Comparison of ENCODE assay signal across 8 mouse cellular contexts in the genomic region with DNA sequence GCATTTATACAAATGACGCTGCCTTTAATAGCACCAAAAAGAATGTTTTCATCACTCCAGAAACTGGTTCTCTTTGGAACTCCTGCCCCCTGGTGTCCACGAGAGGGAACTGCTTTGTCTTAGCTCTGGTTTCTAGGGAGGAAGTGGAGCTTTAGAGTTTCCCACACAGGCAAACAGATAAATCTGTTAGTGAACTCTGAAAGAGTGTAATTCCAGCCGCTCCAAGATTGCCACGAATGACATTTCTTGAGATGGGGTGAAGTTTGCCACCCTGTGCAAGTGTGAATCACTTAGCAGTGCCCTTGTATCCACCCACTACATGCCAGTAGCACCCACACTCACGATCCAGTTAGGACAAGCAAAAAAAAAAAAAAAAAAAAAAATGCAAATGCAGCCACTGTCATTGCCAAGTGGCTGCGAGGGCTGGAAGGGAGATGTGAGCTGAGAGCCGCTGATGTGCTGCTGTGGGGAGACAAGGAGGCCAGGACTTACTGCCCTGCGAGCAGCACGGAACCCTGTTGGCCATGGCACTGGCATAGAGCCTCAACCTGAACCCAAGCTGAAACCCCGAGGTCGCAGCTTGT. TPM values are rescaled to one million over a fixed set of nuclear protein-coding genes. Genes with fewer than 3 reads are reported as not detected.
A peak's percentile ranks its signal among the peaks of the same experiment; 100 is the strongest.
DNase-seq lines count a peak whose midpoint lies in the region; ATAC-seq lines count a peak whose summit lies in the region.

No protein-coding gene starts in this region.

- peak; percentile 80 for DNase-seq in MN1 (ENCODE audit: low spot score)
- DNase-seq in brain, adult 2 months (ENCODE audit: low read depth, low spot score): peak; percentile 82
- DNase-seq in heart, postnatal 36 days: peak; percentile 76 to 77
- DNase-seq in layer of hippocampus, adult 8-10 months (ENCODE audit: low spot score in 2 of 2): peak; percentile 34 to 75
- DNase-seq in lung, postnatal 25 days (ENCODE audit: low spot score): peak; percentile 66
- DNase-seq in right cerebral cortex, postnatal 10 days (ENCODE audit: low spot score in 2 of 2): peak; percentile 80 to 84
- DNase-seq in yolk sac, embryonic 10.5 days (ENCODE audit: low spot score): peak; percentile 40

- intact Hi-C loops in heart, postnatal 36 days (cut with DNase I): loop anchor here (1.0 to 5.0 kb wide), 4 partner anchors 49 to 185 kb away; no protein-coding TSS in a partner anchor

- peak; percentile 72 for ATAC-seq in erythroid progenitor cell, adult 5-6 weeks (replicated peaks; ENCODE audit: low FRiP score, poor library complexity, severe bottlenecking)

RNA-seq across cellular contexts. Expression of gene 4930402F06Rik, which starts 0.7 kb away (rescaled TPM):
- total RNA-seq in erythroid progenitor cell, adult 5-6 weeks (2015; ENCODE audit: low replicate concordance): not detected in 2 replicates
- not detected in 2 replicates for total RNA-seq in erythroid progenitor cell, adult 5-6 weeks (2017; ENCODE audit: low replicate concordance)
- total RNA-seq in heart, postnatal 36 days (2021): not detected
- total RNA-seq in layer of hippocampus, adult 8-10 months (2022): not detected

RNA-seq across cellular contexts. Expression of gene 4930568D16Rik, which starts 30.2 kb away (rescaled TPM):
- total RNA-seq in erythroid progenitor cell, adult 5-6 weeks (2015; ENCODE audit: low replicate concordance): not detected in 2 replicates
- not detected in 2 replicates for total RNA-seq in erythroid progenitor cell, adult 5-6 weeks (2017; ENCODE audit: low replicate concordance)
- not detected for total RNA-seq in heart, postnatal 36 days (2021)
- not detected for total RNA-seq in layer of hippocampus, adult 8-10 months (2022)

Comparison
In these comparisons a context has a peak if more than half of its experiments do, and no peak if none do; other contexts are left out.
1. Peak in every context shown above with its lines: DNase-seq and ATAC-seq.